Mouse (Mus musculus): ENCODE results near the gene Ugt1a8.
A peak's percentile ranks its signal among the peaks of the same experiment; 100 is the strongest.
"Not testable (repeated sequence)": the region's sequence is repeated elsewhere in the genome, so short reads cannot be mapped to it uniquely, and the experiment has no call there.

Ugt1a8 gene

GRCm38 (mm10) chr1:88222216-88222615 is 134.6 kb downstream of the Ugt1a8 start:
- no peak for DNase-seq (ENCODE audit: low spot score in 2 of 2)

- DNase-seq (ENCODE audit: low spot score in 2 of 2), result not testable (repeated sequence)
Observed at GRCm38 (mm10) chr1:88223011-88223515, 135.4 kb downstream of the Ugt1a8 start.

GRCm38 (mm10) chr1:88223591-88223990 is 136.0 kb downstream of the Ugt1a8 start:
- DNase-seq (ENCODE audit: low spot score in 2 of 2), result no peak

- DNase-seq (ENCODE audit: low spot score in 2 of 2), result no peak
Observed at GRCm38 (mm10) chr1:88224029-88224776, 136.6 kb downstream of the Ugt1a8 start.

DNA sequence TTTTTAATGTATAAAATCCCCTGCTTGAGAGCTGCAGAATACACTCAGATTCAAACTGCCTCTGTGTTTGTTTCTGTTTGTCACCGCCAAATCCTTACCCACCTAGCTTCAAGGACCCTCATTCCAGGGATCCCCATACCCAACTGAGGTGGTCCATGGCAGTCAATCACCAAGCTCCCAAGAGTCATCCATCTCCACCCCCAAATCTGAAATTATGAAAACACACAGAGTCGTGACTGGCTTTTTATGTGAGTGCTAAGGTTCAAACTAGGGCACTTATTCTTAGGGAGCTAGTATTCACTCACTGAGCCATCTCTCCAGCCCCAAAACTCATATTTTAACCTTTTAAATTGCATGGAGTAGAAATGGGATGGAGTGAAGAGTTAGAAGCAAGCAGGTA is 137.7 kb downstream of the Ugt1a8 start:
- not testable (repeated sequence) for DNase-seq (ENCODE audit: low spot score in 2 of 2)

DNA sequence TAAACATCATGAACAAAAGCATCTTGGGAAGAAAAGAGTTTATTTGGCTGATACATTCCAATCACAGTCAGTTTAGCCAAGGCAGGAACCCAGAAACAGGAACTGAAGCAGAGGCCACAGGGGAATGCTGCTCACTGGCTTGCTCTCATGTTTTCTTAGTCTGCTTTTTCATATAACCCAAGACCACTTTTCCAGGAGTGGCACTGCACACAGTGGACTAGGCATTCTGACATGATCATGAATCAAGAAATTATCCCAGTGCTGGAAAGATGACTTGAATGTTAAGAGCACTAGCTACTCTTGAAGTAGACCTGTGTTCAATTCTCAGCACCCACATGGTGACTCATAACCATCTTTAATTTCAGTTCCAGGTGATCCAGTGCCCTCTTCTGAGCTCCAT is 138.1 kb downstream of the Ugt1a8 start:
- DNase-seq (ENCODE audit: low spot score in 2 of 2), result no peak

GRCm38 (mm10) chr1:88226670-88227379 is 139.2 kb downstream of the Ugt1a8 start, which contains the start of gene Mroh2a:
TSS of gene Mroh2a (plus strand) at chr1:88226986.
- DNase-seq (ENCODE audit: low spot score in 2 of 2), result no peak

DNA sequence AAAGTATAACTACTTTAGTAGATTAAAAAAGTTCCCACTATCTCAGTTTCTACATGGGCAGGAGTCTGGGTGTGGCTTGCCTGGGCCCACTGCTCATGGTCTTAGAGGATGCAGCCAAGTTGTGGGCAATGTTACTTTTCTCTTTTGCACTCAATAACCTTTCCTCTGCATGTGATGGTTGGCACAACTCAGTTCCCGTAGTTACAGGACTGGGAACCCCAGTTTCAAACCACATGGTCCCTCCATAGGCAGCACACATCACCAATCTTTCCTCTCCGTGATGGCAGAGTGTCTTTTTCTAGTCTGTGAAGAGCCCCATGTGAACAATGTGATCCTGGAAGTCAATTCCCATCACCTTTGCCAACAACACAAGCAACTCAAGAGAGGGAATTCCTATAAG is 139.9 kb downstream of the Ugt1a8 start:
- DNase-seq (ENCODE audit: low spot score in 2 of 2), result no peak

DNA sequence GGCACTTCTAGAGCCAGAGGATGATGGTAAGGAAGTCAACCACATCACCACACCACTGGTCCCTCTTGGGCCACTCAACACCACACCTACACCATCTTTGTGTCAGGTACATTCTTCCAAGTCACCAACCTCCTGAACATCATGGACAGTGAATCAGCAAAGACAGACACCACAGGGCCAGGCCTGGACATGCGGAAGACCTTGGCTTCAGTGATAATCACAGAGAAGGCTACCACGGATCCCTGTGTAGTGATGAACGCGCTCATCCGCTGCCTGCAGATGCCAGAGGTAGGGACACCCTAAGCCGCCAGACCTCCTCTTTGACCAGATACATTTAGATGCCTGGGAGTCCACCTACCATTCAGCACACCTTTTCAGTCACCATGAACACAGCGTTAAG is 140.5 kb downstream of the Ugt1a8 start:
- peak in 1 of 2 experiments; percentile 31 for DNase-seq (ENCODE audit: low spot score in 2 of 2)

DNA sequence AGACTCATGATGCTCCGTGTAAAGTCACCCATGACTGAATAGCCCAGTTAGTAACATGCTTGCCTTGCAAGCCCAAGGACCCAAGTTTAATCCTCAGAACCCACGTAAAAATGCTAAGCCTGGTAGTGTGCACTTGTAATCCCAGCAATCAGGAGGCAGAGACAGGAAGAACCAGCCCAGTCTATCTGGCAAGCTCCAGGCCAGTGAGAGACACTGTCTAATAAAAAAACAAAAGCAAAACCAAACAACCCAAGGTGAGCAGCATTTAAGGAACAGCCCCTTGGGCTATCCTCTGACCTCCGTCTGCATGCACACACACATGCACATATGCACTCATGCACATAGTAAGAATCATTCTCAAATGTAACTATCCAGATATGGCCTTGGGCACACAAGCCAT is 142.0 kb downstream of the Ugt1a8 start:
- peak in 1 of 2 experiments; percentile 17 for DNase-seq (ENCODE audit: low spot score in 2 of 2)

GRCm38 (mm10) chr1:88229986-88230385 is 142.4 kb downstream of the Ugt1a8 start:
- peak in 1 of 2 experiments; percentile 22 for DNase-seq (ENCODE audit: low spot score in 2 of 2)

DNA sequence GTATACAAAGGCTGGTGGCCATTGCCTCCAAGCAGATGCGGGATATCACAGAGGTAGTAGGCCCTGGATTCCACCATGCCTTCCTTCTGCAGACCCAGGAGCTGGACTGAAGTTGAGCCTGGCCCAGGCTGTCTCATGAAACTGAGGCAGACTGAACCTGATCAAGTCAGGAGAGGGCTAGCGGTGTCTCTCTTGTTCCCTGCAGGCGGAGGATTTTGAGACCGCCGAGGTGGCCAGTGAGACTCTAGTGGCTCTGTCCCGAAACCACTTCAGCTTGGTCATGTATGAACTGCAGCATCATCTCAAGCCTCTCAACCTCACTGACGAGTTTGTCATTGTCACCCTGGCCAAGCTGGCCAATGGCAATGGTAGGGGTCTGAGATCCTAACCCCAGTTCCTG is 142.8 kb downstream of the Ugt1a8 start:
- peak in 1 of 2 experiments; percentile 28 for DNase-seq (ENCODE audit: low spot score in 2 of 2)

DNA sequence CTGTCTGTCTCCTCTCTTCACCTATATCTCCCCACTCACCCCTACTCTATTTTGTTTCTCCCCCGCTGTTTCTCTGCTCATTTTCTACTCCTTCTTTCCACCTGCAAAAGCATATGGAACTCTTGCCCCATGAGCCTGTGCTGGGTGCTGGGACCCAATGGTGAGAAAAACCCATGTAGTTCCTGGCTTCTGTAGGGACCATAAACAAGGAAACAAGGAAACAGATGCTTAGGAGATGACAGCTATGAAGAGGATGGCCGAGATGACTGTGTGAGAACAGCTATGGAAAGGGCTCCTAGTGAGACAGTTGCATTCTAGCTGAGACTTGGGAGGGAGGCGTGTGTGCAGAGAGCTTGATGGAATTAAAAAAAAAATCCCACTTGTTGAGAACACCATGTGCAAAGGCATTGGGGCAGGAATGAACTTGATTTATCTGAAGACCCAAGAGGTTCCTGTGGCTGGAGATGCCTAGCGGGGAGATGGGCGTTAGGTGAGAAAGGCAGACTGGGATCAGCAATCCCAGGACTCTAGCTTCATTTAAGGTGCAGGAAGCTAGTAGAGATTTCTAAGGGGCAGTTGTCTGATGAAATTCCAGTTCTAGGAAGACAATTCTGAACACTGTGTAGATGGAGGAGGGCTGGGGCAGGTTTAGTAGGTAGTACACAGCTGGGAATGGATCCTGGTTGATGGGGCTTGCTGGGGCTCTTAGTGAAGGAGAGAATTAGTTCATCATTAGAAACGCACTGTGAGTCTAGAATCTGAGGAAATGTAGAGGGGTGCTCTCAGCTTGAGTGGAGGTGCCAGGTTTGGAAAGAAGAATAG is 143.6 kb downstream of the Ugt1a8 start:
- peak in 1 of 2 experiments; percentile 15 for DNase-seq (ENCODE audit: low spot score in 2 of 2)

- DNase-seq (ENCODE audit: low spot score in 2 of 2), result peak in 1 of 2 experiments; percentile 26
Observed at GRCm38 (mm10) chr1:88231803-88232499, 144.3 kb downstream of the Ugt1a8 start.

DNA sequence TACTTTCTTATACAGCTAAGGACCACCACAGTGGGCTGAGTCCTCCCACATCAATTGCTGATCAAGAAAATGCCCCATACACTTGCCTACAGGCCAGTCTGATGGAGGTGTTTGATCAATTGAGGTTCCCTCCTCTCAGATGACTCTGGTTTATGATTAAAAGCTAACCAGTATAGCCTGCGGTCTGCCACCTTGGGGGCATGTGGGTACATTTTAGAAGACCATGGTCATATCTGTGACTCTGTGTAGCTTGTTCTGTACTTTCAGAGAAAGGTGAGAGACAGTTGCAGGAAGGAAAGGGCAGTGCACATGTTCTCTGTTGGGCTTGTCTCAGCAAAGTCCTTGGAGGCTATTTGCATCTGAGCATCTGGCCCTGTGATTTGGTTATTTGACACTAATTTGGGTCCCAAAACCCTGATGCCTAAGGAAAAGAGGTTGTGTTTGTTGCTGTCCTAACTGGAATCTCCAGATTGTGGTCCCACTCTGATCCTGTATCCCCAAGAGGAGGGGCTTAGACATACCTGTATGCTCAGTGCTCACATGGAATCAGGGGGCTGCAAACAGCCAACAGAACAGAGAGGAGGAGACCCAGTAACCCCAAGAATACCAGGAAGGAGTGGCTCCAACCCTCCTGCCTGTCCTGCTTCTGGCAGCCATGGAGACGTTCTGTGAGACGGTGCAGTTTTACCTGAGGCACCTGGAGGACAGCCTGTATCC is 145.2 kb downstream of the Ugt1a8 start:
- peak in 1 of 2 experiments; percentile 25 for DNase-seq (ENCODE audit: low spot score in 2 of 2)

GRCm38 (mm10) chr1:88233421-88234247 is 146.0 kb downstream of the Ugt1a8 start:
- no peak for DNase-seq (ENCODE audit: low spot score in 2 of 2)

GRCm38 (mm10) chr1:88234248-88234610 is 146.6 kb downstream of the Ugt1a8 start:
- DNase-seq (ENCODE audit: low spot score in 2 of 2), result no peak

- DNase-seq (ENCODE audit: low spot score in 2 of 2), result no peak
Observed at GRCm38 (mm10) chr1:88234646-88235045, 147.0 kb downstream of the Ugt1a8 start.

GRCm38 (mm10) chr1:88235046-88235893 is 147.7 kb downstream of the Ugt1a8 start:
- no peak for DNase-seq (ENCODE audit: low spot score in 2 of 2)

Data from spleen, postnatal 10 days (tissue).